Mouse (Mus musculus): ENCODE data around the gene Lmod3.

The Lmod3 gene

GRCm38 (mm10) chr6:97223566-97223965, 29.0 kb downstream of the Lmod3 start:
- DNase-seq, result no peak

GRCm38 (mm10) chr6:97222931-97223467, 29.6 kb downstream of the Lmod3 start:
- DNase-seq, result no peak

- no peak for DNase-seq
Measured at GRCm38 (mm10) chr6:97222321-97222720, 30.2 kb downstream of the Lmod3 start.

- DNase-seq, result no peak
Measured at GRCm38 (mm10) chr6:97221205-97222025, 31.1 kb downstream of the Lmod3 start.

GRCm38 (mm10) chr6:97220672-97221071, 31.9 kb downstream of the Lmod3 start:
- DNase-seq, result no peak

- no peak for DNase-seq
Measured at GRCm38 (mm10) chr6:97216154-97216821, 36.3 kb downstream of the Lmod3 start.

- DNase-seq, result no peak
Measured at GRCm38 (mm10) chr6:97211981-97212380, 40.6 kb downstream of the Lmod3 start.

- DNase-seq, result peak; percentile 35
Measured at GRCm38 (mm10) chr6:97210962-97211601, 41.5 kb downstream of the Lmod3 start.

- peak; percentile 95 for DNase-seq
Measured at GRCm38 (mm10) chr6:97210191-97210961, 42.2 kb downstream of the Lmod3 start, which contains the start of gene Arl6ip5. Arl6ip5 (plus strand) TSS chr6:97210689.

- no peak for DNase-seq
Measured at GRCm38 (mm10) chr6:97209751-97210150, 42.8 kb downstream of the Lmod3 start.

GRCm38 (mm10) chr6:97209201-97209600, 43.4 kb downstream of the Lmod3 start:
- no peak for DNase-seq

- DNase-seq, result no peak
Measured at GRCm38 (mm10) chr6:97208406-97208805, 44.2 kb downstream of the Lmod3 start.

GRCm38 (mm10) chr6:97207085-97207484, 45.5 kb downstream of the Lmod3 start:
- DNase-seq, result no peak

- peak; percentile 99 for DNase-seq
Measured at GRCm38 (mm10) chr6:97205439-97205885, 47.1 kb downstream of the Lmod3 start, which contains the start of gene Uba3. Uba3 (minus strand) TSS chr6:97205647.

GRCm38 (mm10) chr6:97204952-97205351, 47.6 kb downstream of the Lmod3 start:
- peak; percentile 36 for DNase-seq

GRCm38 (mm10) chr6:97204252-97204869, 48.2 kb downstream of the Lmod3 start:
- DNase-seq, result no peak

- DNase-seq, result no peak
Measured at GRCm38 (mm10) chr6:97202477-97202876, 50.1 kb downstream of the Lmod3 start.

GRCm38 (mm10) chr6:97200437-97200836, 52.1 kb downstream of the Lmod3 start:
- DNase-seq, result no peak

Measured in embryo, embryonic 11 days (tissue).